Mouse (Mus musculus): ENCODE results near the gene Tgfbr3.

Tgfbr3 gene

GRCm38 (mm10) chr5:107177248-107177647, 112.2 kb downstream of the Tgfbr3 start:
- in situ Hi-C loops (cut with MboI, MseI) = no loop called here

- in situ Hi-C loops (cut with MboI, MseI) = no loop called here
Observed at GRCm38 (mm10) chr5:107176796-107177195, 112.6 kb downstream of the Tgfbr3 start.

- in situ Hi-C loops (cut with MboI, MseI) = no loop called here
Observed at GRCm38 (mm10) chr5:107176196-107176595, 113.2 kb downstream of the Tgfbr3 start.

GRCm38 (mm10) chr5:107174188-107174587, 115.2 kb downstream of the Tgfbr3 start:
- in situ Hi-C loops (cut with MboI, MseI) = no loop called here

GRCm38 (mm10) chr5:107173483-107173882, 115.9 kb downstream of the Tgfbr3 start:
- in situ Hi-C loops (cut with MboI, MseI) = no loop called here

- in situ Hi-C loops (cut with MboI, MseI) = no loop called here
Observed at GRCm38 (mm10) chr5:107171861-107172260, 117.6 kb downstream of the Tgfbr3 start.

- in situ Hi-C loops (cut with MboI, MseI) = no loop called here
Observed at GRCm38 (mm10) chr5:107169796-107170195, 119.6 kb downstream of the Tgfbr3 start.

- in situ Hi-C loops (cut with MboI, MseI) = no loop called here
Observed at GRCm38 (mm10) chr5:107167872-107168300, 121.5 kb downstream of the Tgfbr3 start.

- in situ Hi-C loops (cut with MboI, MseI) = no loop called here
Observed at GRCm38 (mm10) chr5:107167373-107167772, 122.1 kb downstream of the Tgfbr3 start.

GRCm38 (mm10) chr5:107166659-107167370, 122.6 kb downstream of the Tgfbr3 start:
- in situ Hi-C loops (cut with MboI, MseI) = no loop called here

GRCm38 (mm10) chr5:107165734-107166133, 123.7 kb downstream of the Tgfbr3 start:
- in situ Hi-C loops (cut with MboI, MseI) = no loop called here

GRCm38 (mm10) chr5:107165271-107165670, 124.2 kb downstream of the Tgfbr3 start:
- in situ Hi-C loops (cut with MboI, MseI) = no loop called here

- in situ Hi-C loops (cut with MboI, MseI) = no loop called here
Observed at GRCm38 (mm10) chr5:107164856-107165255, 124.6 kb downstream of the Tgfbr3 start.

GRCm38 (mm10) chr5:107164146-107164545, 125.3 kb downstream of the Tgfbr3 start:
- in situ Hi-C loops (cut with MboI, MseI) = no loop called here

- in situ Hi-C loops (cut with MboI, MseI) = no loop called here
Observed at GRCm38 (mm10) chr5:107163336-107163735, 126.1 kb downstream of the Tgfbr3 start.

- in situ Hi-C loops (cut with MboI, MseI) = no loop called here
Observed at GRCm38 (mm10) chr5:107162812-107163211, 126.6 kb downstream of the Tgfbr3 start.

- in situ Hi-C loops (cut with MboI, MseI) = no loop called here
Observed at GRCm38 (mm10) chr5:107162319-107162718, 127.1 kb downstream of the Tgfbr3 start.

GRCm38 (mm10) chr5:107159914-107160890, 129.2 kb downstream of the Tgfbr3 start:
- in situ Hi-C loops (cut with MboI, MseI) = no loop called here

GRCm38 (mm10) chr5:107158531-107159178, 130.8 kb downstream of the Tgfbr3 start:
- in situ Hi-C loops (cut with MboI, MseI) = no loop called here

- in situ Hi-C loops (cut with MboI, MseI) = no loop called here
Observed at GRCm38 (mm10) chr5:107157384-107157783, 132.0 kb downstream of the Tgfbr3 start.

- in situ Hi-C loops (cut with MboI, MseI) = no loop called here
Observed at GRCm38 (mm10) chr5:107156096-107156495, 133.3 kb downstream of the Tgfbr3 start.

- in situ Hi-C loops (cut with MboI, MseI) = no loop called here
Observed at GRCm38 (mm10) chr5:107152989-107153388, 136.4 kb downstream of the Tgfbr3 start.

Data from T-helper 1 cell (primary cell).